Mouse (Mus musculus): Measurements from ENCODE around the gene S100a14. TPM values are rescaled to one million over a fixed set of nuclear protein-coding genes. Genes with fewer than 3 reads are reported as not detected.

S100a14 gene
- polyA plus RNA-seq, 1 experiment = not detected

GRCm38 (mm10) chr3:90514691-90515090, 12.0 kb upstream of the S100a14 start:
- Histone ChIP-seq H3K4me1 (ENCODE audit: control insufficient read depth, insufficient read depth, low read length) (peaks cover 7% of the 10 kb centered on the region; the same call in 1 of the 2 replicates), H3K4me3 (ENCODE audit: insufficient read depth, low read length) (peak overlapping the region; percentile 33), H3K27ac (ENCODE audit: insufficient read depth, low read length) (no peak overlapping the region)
- TF ChIP-seq POLR2A (IDR thresholded peaks at IDR 0.05; ENCODE audit: low read depth, low read length) = no peak; the same call in none of the 2 replicates
- TF ChIP-seq CTCF (IDR thresholded peaks at IDR 0.05; ENCODE audit: borderline replicate concordance, insufficient read depth, low read length) = no peak

- no peak overlapping the region for H3K27ac ChIP-seq (ENCODE audit: insufficient read depth, low read length)
These were observed 11.4 kb upstream of the S100a14 start for GRCm38 (mm10) chr3:90515242-90515641.

GRCm38 (mm10) chr3:90515789-90516188, 10.9 kb upstream of the S100a14 start:
- TF ChIP-seq POLR2A (IDR thresholded peaks at IDR 0.05; ENCODE audit: low read depth, low read length) (no peak), CTCF (IDR thresholded peaks at IDR 0.05; ENCODE audit: borderline replicate concordance, insufficient read depth, low read length) (no peak)
- Histone ChIP-seq H3K27ac (ENCODE audit: insufficient read depth, low read length) (no peak overlapping the region), H3K4me3 (ENCODE audit: insufficient read depth, low read length) (no peak overlapping the region), H3K4me1 (ENCODE audit: control insufficient read depth, insufficient read depth, low read length) (peaks cover 7% of the 10 kb centered on the region; the same call in 1 of the 2 replicates)

More at GRCm38 (mm10) chr3:90515242-90515641, 11.4 kb upstream of the S100a14 start:
- TF ChIP-seq POLR2A (IDR thresholded peaks at IDR 0.05; ENCODE audit: low read depth, low read length) (no peak), CTCF (IDR thresholded peaks at IDR 0.05; ENCODE audit: borderline replicate concordance, insufficient read depth, low read length) (no peak)
- H3K4me1 ChIP-seq (ENCODE audit: control insufficient read depth, insufficient read depth, low read length) = peaks cover 7% of the 10 kb centered on the region; the same call in 1 of the 2 replicates
- peak overlapping the region; percentile 33 for H3K4me3 ChIP-seq (ENCODE audit: insufficient read depth, low read length)

GRCm38 (mm10) chr3:90517711-90518110, 8.9 kb upstream of the S100a14 start:
- Histone ChIP-seq H3K27ac (ENCODE audit: insufficient read depth, low read length) (no peak overlapping the region), H3K4me1 (ENCODE audit: control insufficient read depth, insufficient read depth, low read length) (peaks cover 7% of the 10 kb centered on the region; the same call in 1 of the 2 replicates), H3K4me3 (ENCODE audit: insufficient read depth, low read length) (no peak overlapping the region)
- TF ChIP-seq CTCF (IDR thresholded peaks at IDR 0.05; ENCODE audit: borderline replicate concordance, insufficient read depth, low read length) (no peak), POLR2A (IDR thresholded peaks at IDR 0.05; ENCODE audit: low read depth, low read length) (no peak)

- Histone ChIP-seq H3K4me1 (ENCODE audit: control insufficient read depth, insufficient read depth, low read length) (no peaks in the 10 kb centered on the region), H3K27ac (ENCODE audit: insufficient read depth, low read length) (no peak overlapping the region), H3K4me3 (ENCODE audit: insufficient read depth, low read length) (no peak overlapping the region)
- TF ChIP-seq CTCF (IDR thresholded peaks at IDR 0.05; ENCODE audit: borderline replicate concordance, insufficient read depth, low read length) (0 out of 2 replicates have a peak, but pooled peaks have one; percentile 4), POLR2A (IDR thresholded peaks at IDR 0.05; ENCODE audit: low read depth, low read length) (no peak)
These were observed 1.2 kb upstream of the S100a14 start for GRCm38 (mm10) chr3:90525421-90525820.

GRCm38 (mm10) chr3:90526076-90526475, 580 bp upstream of the S100a14 start:
- H3K27ac ChIP-seq (ENCODE audit: insufficient read depth, low read length) = no peak overlapping the region
- TF ChIP-seq POLR2A (IDR thresholded peaks at IDR 0.05; ENCODE audit: low read depth, low read length) (no peak), CTCF (IDR thresholded peaks at IDR 0.05; ENCODE audit: borderline replicate concordance, insufficient read depth, low read length) (no peak)
- H3K4me3 ChIP-seq (ENCODE audit: insufficient read depth, low read length) = no peak overlapping the region
- no peaks in the 10 kb centered on the region for H3K4me1 ChIP-seq (ENCODE audit: control insufficient read depth, insufficient read depth, low read length)

GRCm38 (mm10) chr3:90527291-90527873, 726 bp downstream of the S100a14 start:
- Histone ChIP-seq H3K4me3 (ENCODE audit: insufficient read depth, low read length) (no peak overlapping the region), H3K27ac (ENCODE audit: insufficient read depth, low read length) (no peak overlapping the region), H3K4me1 (ENCODE audit: control insufficient read depth, insufficient read depth, low read length) (no peaks in the 10 kb centered on the region)
- TF ChIP-seq CTCF (IDR thresholded peaks at IDR 0.05; ENCODE audit: borderline replicate concordance, insufficient read depth, low read length) (no peak), POLR2A (IDR thresholded peaks at IDR 0.05; ENCODE audit: low read depth, low read length) (no peak)

GRCm38 (mm10) chr3:90531713-90532112, 5.1 kb downstream of the S100a14 start:
- Histone ChIP-seq H3K27ac (ENCODE audit: insufficient read depth, low read length) (no peak overlapping the region), H3K4me1 (ENCODE audit: control insufficient read depth, insufficient read depth, low read length) (no peaks in the 10 kb centered on the region), H3K4me3 (ENCODE audit: insufficient read depth, low read length) (no peak overlapping the region)
- no peak for TF ChIP-seq POLR2A (IDR thresholded peaks at IDR 0.05; ENCODE audit: low read depth, low read length)
- TF ChIP-seq CTCF (IDR thresholded peaks at IDR 0.05; ENCODE audit: borderline replicate concordance, insufficient read depth, low read length) = no peak

- Histone ChIP-seq H3K4me1 (ENCODE audit: control insufficient read depth, insufficient read depth, low read length) (no peaks in the 10 kb centered on the region), H3K4me3 (ENCODE audit: insufficient read depth, low read length) (no peak overlapping the region), H3K27ac (ENCODE audit: insufficient read depth, low read length) (no peak overlapping the region)
- TF ChIP-seq CTCF (IDR thresholded peaks at IDR 0.05; ENCODE audit: borderline replicate concordance, insufficient read depth, low read length) (no peak), POLR2A (IDR thresholded peaks at IDR 0.05; ENCODE audit: low read depth, low read length) (no peak)
These were observed 8.8 kb downstream of the S100a14 start for GRCm38 (mm10) chr3:90535446-90535845.

GRCm38 (mm10) chr3:90537141-90537904, 10.7 kb downstream of the S100a14 start, which contains the start of gene S100a16:
TSS of gene S100a16 (plus strand) at chr3:90537254.
- H3K27ac ChIP-seq (ENCODE audit: insufficient read depth, low read length) = no peak within 1 kb of the TSS
- H3K4me3 ChIP-seq (ENCODE audit: insufficient read depth, low read length) = no peak within 1 kb of the TSS
- TF ChIP-seq CTCF (IDR thresholded peaks at IDR 0.05; ENCODE audit: borderline replicate concordance, insufficient read depth, low read length) (no peak), POLR2A (IDR thresholded peaks at IDR 0.05; ENCODE audit: low read depth, low read length) (peak; percentile 68; the same call in 1 of the 2 replicates)
- H3K4me1 ChIP-seq (ENCODE audit: control insufficient read depth, insufficient read depth, low read length) = no peaks in the 10 kb centered on the region
